Mouse (Mus musculus) adrenal gland, adult 8-10 months (tissue): ENCODE results near the gene Cdk2ap1. TPM values are rescaled to one million over a fixed set of nuclear protein-coding genes. Genes with fewer than 3 reads are reported as not detected.

Source experiments
- total RNA-seq, 4 experiments: library from RNA; stranded (reverse); gene quantifications; 2 replicates each; pipeline ENCODE4 v1.2.4; 2022

Gene Cdk2ap1
- total RNA-seq, 4 experiments from 2014 or later, result 125 to 175 (median 144) TPM

Other genes with a start within 250 kb of the Cdk2ap1 start
- 10 to 100 TPM; 46.4 to 72.0 (median 57.1) TPM for gene Arl6ip4, start 247.0 kb downstream of the Cdk2ap1 start, total RNA-seq
- 10 to 100 TPM; 52.7 to 67.0 (median 62.5) TPM for gene Pitpnm2, start 113.3 kb downstream of the Cdk2ap1 start, total RNA-seq
- gene Mphosph9, start 35.1 kb downstream of the Cdk2ap1 start, total RNA-seq, result 10 to 100 TPM in 2 of 4 experiments, 1 to 10 TPM in 2; 9.3 to 17.8 (median 12.9) TPM
- gene 2810006K23Rik, start 35.0 kb downstream of the Cdk2ap1 start, total RNA-seq, result 10 to 100 TPM; 14.8 to 19.7 (median 15.9) TPM
- gene Sbno1, start 62.9 kb upstream of the Cdk2ap1 start, total RNA-seq, result 100 to 1,000 TPM in 2 of 4 experiments, 10 to 100 TPM in 2; 86.8 to 120 (median 107) TPM
- 100 to 1,000 TPM; 107 to 196 (median 137) TPM for gene Kmt5a, start 76.8 kb upstream of the Cdk2ap1 start, total RNA-seq
- 10 to 100 TPM; 26.3 to 29.7 (median 29.2) TPM for gene Rilpl2, start 115.3 kb upstream of the Cdk2ap1 start, total RNA-seq
- gene Snrnp35, start 120.1 kb upstream of the Cdk2ap1 start, total RNA-seq, result 10 to 100 TPM; 17.1 to 23.2 (median 17.5) TPM
- 10 to 100 TPM; 16.1 to 26.7 (median 21.0) TPM for gene Rilpl1, start 168.3 kb upstream of the Cdk2ap1 start, total RNA-seq
- 100 to 1,000 TPM; 179 to 244 (median 222) TPM for gene Tmed2, start 177.6 kb upstream of the Cdk2ap1 start, total RNA-seq
- 10 to 100 TPM; 13.4 to 28.4 (median 22.0) TPM for gene Ddx55, start 189.8 kb upstream of the Cdk2ap1 start, total RNA-seq
- 10 to 100 TPM; 41.9 to 46.9 (median 45.6) TPM for gene Eif2b1, start 216.0 kb upstream of the Cdk2ap1 start, total RNA-seq
- gene Gtf2h3, start 216.1 kb upstream of the Cdk2ap1 start, total RNA-seq, result 10 to 100 TPM; 30.5 to 50.1 (median 40.8) TPM